Mouse (Mus musculus) heart, postnatal 0 days (tissue): ENCODE data around the gene Insl6.

Experiments
- CTCF ChIP-seq: IDR thresholded peaks from 2 replicates; pipeline ENCODE4 v1.5.1; 2016; ENCODE audit warnings: antibody characterized with exemption, control low read depth, low read depth
- EP300 ChIP-seq: IDR thresholded peaks from 2 replicates; pipeline ENCODE4 v1.6.1; 2016; ENCODE audit warnings: antibody characterized with exemption, low read depth

DNA sequence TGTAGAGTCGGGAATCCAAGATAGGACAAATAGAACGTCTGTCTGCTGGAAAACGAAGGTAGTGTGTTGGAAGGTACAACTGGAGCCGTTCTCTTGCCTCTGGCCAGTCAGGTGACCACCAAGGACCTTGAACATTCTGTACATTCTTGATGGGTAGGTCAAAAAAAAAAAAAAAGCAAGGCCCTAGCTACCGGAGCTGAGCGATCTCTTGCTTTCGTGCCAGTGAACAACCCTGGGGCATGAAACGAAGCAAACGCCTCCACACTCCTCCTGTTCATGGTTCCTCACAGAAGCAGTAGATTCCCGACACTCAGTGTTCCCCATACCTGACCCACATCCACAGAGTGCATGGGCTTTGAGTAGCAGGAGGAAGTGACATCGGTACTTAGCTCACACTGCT lies 31.1 kb upstream of the Insl6 start:
- TF ChIP-seq CTCF (no peak), EP300 (no peak)
